Mouse (Mus musculus): ENCODE data around the gene Pnrc2.

DNA sequence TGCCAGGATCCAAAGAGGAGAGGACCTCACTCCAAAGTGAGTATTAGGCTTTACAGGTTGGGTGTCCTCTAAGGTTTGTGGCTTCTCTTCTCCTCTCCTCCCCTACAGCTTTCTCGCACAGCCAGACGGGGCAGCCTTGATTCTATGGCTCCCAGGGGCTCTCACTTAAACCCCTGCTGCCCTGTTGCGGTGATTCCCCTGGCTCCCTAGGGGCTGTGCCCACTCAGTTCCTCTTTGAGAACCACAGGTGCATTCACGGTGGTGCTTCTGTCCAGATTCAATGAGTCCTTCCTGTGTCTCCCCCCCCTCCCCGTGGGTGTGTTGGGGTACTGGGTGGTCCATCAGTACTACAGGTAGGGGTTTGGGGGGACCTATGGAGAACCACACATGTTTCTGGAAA lies 26.4 kb upstream of the Pnrc2 start:
- no peak for TF ChIP-seq CTCF (IDR thresholded peaks at IDR 0.05; ENCODE audit: low read depth)
- TF ChIP-seq EP300 (IDR thresholded peaks at IDR 0.05; ENCODE audit: low read depth) = no peak
